Mouse (Mus musculus): ENCODE measurements around the gene Banf2. TPM values are rescaled to one million over a fixed set of nuclear protein-coding genes. Genes with fewer than 3 reads are reported as not detected.
A peak's percentile ranks its signal among the peaks of the same experiment; 100 is the strongest.

The Banf2 gene
- polyA plus RNA-seq, 1 experiment, result not detected

DNA sequence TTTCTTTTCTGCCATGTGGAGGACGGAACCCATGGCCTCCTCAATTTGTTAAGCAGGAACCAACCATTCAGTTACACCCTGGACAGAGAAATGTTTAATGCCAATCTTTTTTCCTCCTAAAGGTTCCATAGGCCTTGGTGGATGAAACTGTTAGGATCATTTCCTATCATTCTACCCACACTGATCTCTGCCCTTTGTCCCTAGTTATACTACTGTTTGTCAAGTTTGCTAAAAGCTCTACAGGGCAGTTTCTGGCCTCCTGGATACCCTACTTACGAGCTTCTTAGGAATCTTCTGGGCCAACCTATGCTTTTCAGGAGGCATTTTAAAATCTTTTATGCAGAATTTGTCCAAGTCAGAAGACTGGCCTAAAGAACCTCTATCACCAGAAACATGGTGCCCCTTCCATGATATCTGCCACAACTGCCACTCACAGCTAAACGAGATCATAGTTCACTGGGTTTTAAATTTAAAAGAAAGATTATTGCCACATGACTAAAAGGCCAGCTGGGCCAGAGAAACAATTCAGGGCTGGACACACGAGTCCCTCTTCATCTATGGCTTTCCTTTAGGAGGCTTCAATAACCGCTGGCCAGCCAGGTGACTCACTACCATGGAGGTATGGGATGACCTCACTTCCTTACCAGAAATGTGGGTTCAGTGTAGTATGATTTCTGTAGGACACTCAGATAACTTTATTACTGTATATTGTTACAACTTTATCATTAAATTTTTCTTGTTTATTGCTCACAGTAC is 30.5 kb upstream of the Banf2 start:
- TF ChIP-seq POLR2A (IDR thresholded peaks at IDR 0.05; ENCODE audit: low read depth, low read length) (no peak), CTCF (conservative IDR thresholded peaks at IDR 0.05; ENCODE audit: insufficient read depth, insufficient read length, low read depth, low read length) (no peak)
- Histone ChIP-seq H3K27ac (ENCODE audit: insufficient read depth, low read depth, low read length) (no peak overlapping the region), H3K4me1 (ENCODE audit: control insufficient read depth, insufficient read depth, low read length) (peaks cover 48% of the 10 kb centered on the region), H3K27me3 (replicated peaks; ENCODE audit: control insufficient read depth, insufficient read depth, low read length) (no peaks in the 10 kb centered on the region), H3K36me3 (ENCODE audit: control insufficient read depth, insufficient read depth, low read length) (no peaks in the 10 kb centered on the region), H3K4me3 (ENCODE audit: insufficient read depth, low read depth, low read length) (no peak overlapping the region)
- peak; percentile 27 for DNase-seq
- 71% methylated on average over 5 of the region's 5 CpGs for WGBS

DNA sequence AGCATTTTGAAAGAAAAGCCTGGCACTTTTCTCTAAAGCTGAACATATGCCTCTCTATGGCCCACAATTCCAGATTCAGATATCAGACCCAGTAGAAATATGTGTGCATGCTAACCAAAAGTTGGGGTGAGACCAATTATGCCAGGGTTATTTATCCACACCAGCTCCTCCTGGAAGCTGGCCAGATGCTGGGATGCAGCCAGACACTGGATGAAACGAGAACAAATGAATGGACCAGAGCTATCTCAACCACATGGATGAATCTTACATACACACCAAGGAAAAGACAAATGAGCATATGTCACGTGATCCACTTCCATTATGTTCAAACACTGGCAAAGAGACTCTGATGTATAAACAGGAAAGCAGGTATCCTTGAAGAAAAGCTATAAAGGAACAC is 29.3 kb upstream of the Banf2 start:
- WGBS, result 33% methylated on average over 2 of the region's 2 CpGs
- no peak for TF ChIP-seq POLR2A (IDR thresholded peaks at IDR 0.05; ENCODE audit: low read depth, low read length)
- TF ChIP-seq CTCF (conservative IDR thresholded peaks at IDR 0.05; ENCODE audit: insufficient read depth, insufficient read length, low read depth, low read length), result no peak
- DNase-seq, result peak; percentile 85
- Histone ChIP-seq H3K36me3 (ENCODE audit: control insufficient read depth, insufficient read depth, low read length) (no peaks in the 10 kb centered on the region), H3K27ac (ENCODE audit: insufficient read depth, low read depth, low read length) (no peak overlapping the region), H3K27me3 (replicated peaks; ENCODE audit: control insufficient read depth, insufficient read depth, low read length) (no peaks in the 10 kb centered on the region), H3K4me3 (ENCODE audit: insufficient read depth, low read depth, low read length) (no peak overlapping the region), H3K4me1 (ENCODE audit: control insufficient read depth, insufficient read depth, low read length) (peaks cover 48% of the 10 kb centered on the region)

DNA sequence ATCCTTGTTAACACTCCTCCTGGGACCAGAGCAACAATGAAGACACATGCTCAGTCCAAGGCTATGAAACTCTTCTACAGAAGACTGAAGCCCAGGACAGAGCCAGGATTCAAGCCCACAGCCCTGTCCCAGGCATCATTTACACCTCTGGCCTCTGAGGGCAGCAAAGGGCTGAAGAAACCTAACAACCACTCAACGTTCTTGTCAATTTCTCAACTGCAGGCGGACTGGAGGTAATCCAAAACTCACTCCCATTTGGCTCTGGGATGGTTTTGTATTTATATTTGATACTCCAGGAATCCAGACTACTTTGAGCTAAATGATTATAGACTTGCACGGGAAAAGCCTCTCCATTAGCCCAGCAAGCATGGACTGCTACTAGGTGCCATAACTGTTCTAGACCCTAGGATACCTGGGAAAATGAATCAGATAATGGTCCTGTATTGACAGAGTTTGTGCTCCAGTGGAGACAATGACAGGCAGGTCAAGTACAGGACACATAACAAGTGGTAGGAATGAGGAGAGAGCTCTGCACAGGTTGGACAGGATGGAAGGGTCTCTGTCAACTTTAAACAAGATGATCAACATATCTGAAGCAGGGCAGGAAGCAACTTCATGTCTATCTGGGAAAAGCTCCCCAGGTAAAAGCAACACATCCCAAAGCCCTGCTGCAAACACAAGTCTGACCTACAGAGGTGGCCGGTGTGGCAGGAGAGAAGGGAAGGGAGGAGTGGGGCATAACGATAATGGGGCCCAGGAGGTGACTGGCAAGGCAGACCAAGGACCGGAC is 27.5 kb upstream of the Banf2 start:
- H3K4me1 ChIP-seq (ENCODE audit: control insufficient read depth, insufficient read depth, low read length), result peaks cover 56% of the 10 kb centered on the region
- H3K27ac ChIP-seq (ENCODE audit: insufficient read depth, low read depth, low read length), result no peak overlapping the region
- DNase-seq, result no peak
- no peaks in the 10 kb centered on the region for H3K27me3 ChIP-seq (replicated peaks; ENCODE audit: control insufficient read depth, insufficient read depth, low read length)
- no peaks in the 10 kb centered on the region for H3K36me3 ChIP-seq (ENCODE audit: control insufficient read depth, insufficient read depth, low read length)
- no peak overlapping the region for H3K4me3 ChIP-seq (ENCODE audit: insufficient read depth, low read depth, low read length)
- TF ChIP-seq POLR2A (IDR thresholded peaks at IDR 0.05; ENCODE audit: low read depth, low read length), result no peak
- peak; percentile 28; the same call in 1 of the 2 replicates for TF ChIP-seq CTCF (conservative IDR thresholded peaks at IDR 0.05; ENCODE audit: insufficient read depth, insufficient read length, low read depth, low read length)
- 52% methylated on average over 6 of the region's 6 CpGs for WGBS

DNA sequence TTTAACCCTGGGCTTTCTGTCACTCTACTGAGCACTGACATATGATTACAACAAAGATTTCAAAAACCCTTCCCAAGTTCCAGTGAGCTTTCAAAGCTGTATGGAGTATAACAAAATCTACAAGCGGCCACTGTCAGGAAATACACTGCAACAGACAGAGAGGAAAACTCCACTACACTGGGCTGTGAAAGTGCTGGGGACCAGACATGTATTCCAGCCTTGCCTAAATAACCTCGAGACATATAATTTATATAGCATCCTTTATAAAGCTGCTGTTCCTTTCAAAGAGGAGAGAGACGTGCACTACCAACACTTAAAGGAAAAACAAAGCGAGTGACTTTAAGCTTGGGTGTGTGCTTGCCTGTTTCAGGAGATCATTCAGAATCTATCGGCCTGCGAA is 26.2 kb upstream of the Banf2 start:
- no peak for DNase-seq
- Histone ChIP-seq H3K4me1 (ENCODE audit: control insufficient read depth, insufficient read depth, low read length) (peaks cover 56% of the 10 kb centered on the region), H3K4me3 (ENCODE audit: insufficient read depth, low read depth, low read length) (no peak overlapping the region), H3K27me3 (replicated peaks; ENCODE audit: control insufficient read depth, insufficient read depth, low read length) (no peaks in the 10 kb centered on the region), H3K36me3 (ENCODE audit: control insufficient read depth, insufficient read depth, low read length) (no peaks in the 10 kb centered on the region), H3K27ac (ENCODE audit: insufficient read depth, low read depth, low read length) (no peak overlapping the region)
- 53% methylated on average over 6 of the region's 6 CpGs for WGBS
- no peak for TF ChIP-seq POLR2A (IDR thresholded peaks at IDR 0.05; ENCODE audit: low read depth, low read length)

DNA sequence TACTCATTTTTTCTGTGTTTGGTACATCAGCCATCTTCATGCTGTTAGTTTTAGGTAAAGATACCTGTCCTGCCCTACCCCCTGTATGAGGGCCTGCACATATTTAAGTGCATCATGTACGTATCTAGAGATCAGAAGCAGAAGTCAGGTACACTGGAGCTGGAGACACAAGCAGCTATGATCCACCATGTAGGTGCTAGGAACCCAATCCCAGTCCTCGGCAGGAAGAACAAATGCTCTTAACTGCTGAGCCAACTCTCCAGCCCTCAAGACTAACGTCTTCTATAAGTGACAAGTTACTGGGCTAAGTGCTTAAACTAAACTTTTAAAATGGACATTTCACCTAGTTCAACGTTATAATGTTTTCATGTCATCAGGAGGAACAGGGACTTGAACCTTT is 25.6 kb upstream of the Banf2 start:
- WGBS, result 77% methylated on average over 4 of the region's 4 CpGs
- no peak for DNase-seq
- no peak for TF ChIP-seq CTCF (conservative IDR thresholded peaks at IDR 0.05; ENCODE audit: insufficient read depth, insufficient read length, low read depth, low read length)
- TF ChIP-seq POLR2A (IDR thresholded peaks at IDR 0.05; ENCODE audit: low read depth, low read length), result no peak
- no peaks in the 10 kb centered on the region for H3K36me3 ChIP-seq (ENCODE audit: control insufficient read depth, insufficient read depth, low read length)
- no peaks in the 10 kb centered on the region for H3K27me3 ChIP-seq (replicated peaks; ENCODE audit: control insufficient read depth, insufficient read depth, low read length)
- H3K4me1 ChIP-seq (ENCODE audit: control insufficient read depth, insufficient read depth, low read length), result peaks cover 52% of the 10 kb centered on the region
- no peak overlapping the region for H3K27ac ChIP-seq (ENCODE audit: insufficient read depth, low read depth, low read length)
- H3K4me3 ChIP-seq (ENCODE audit: insufficient read depth, low read depth, low read length), result no peak overlapping the region

DNA sequence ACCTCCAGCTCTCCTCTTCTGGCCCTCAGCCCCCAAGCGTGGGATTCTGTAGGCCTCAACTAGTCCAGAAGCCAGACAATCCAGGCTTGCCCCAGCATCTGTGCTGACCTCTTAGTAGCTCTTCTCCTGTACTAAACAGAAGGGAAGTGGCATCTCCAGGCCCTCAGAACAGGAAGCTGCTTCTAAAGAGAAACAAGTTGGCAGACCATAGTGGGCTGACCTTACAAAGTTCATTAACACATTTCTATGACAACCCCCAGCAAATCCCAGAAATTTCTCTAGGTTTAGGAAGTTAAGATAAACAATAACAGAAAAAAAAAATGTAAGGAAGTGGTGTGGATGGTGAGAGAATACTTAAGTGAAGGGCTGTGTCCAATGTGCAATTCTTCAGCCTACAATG is 23.8 kb upstream of the Banf2 start:
- DNase-seq, result no peak
- H3K4me1 ChIP-seq (ENCODE audit: control insufficient read depth, insufficient read depth, low read length), result peaks cover 35% of the 10 kb centered on the region
- no peaks in the 10 kb centered on the region for H3K36me3 ChIP-seq (ENCODE audit: control insufficient read depth, insufficient read depth, low read length)
- WGBS, result 52% methylated on average over 1 of the region's 1 CpGs
- TF ChIP-seq POLR2A (IDR thresholded peaks at IDR 0.05; ENCODE audit: low read depth, low read length) (no peak), CTCF (conservative IDR thresholded peaks at IDR 0.05; ENCODE audit: insufficient read depth, insufficient read length, low read depth, low read length) (no peak)
- H3K4me3 ChIP-seq (ENCODE audit: insufficient read depth, low read depth, low read length), result no peak overlapping the region
- H3K27ac ChIP-seq (ENCODE audit: insufficient read depth, low read depth, low read length), result peak overlapping the region; percentile 73; the same call in 1 of the 2 replicates
- no peaks in the 10 kb centered on the region for H3K27me3 ChIP-seq (replicated peaks; ENCODE audit: control insufficient read depth, insufficient read depth, low read length)

DNA sequence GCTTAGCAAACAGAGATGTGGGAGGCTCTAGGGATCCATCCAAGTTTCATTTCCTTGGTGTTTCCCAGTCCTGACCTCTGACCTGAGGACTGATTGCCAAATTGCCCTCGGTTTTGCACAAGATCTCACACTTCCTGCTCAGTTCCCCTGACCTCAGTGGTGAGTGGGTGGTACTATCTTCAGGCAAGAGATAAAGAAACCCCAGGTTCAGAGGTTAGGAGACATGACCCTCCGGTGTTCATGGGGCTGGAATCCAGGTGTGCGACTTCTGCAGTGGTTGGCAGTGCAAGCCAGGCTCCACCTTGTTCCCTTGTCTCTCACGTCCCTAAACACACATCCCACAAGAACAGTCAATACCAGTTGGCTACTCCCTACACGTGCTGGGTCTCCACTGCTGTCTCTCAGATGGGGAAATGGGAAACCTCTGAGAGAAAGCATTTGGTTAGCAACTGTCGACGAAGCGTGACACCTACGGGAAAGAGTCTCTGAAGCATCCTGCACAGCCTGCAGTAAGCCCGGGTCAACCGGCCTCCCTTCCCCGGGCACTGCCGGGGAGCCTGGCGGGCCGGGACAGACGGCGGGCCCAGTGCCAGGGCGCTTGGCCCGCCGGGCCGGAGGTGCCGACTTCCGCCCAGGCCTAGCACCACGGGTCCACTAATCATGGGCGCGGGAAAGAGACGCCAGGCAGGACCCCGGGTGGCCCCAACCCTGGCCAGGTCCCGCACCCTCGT is 23.1 kb upstream of the Banf2 start:
- peaks cover 30% of the 10 kb centered on the region for H3K4me1 ChIP-seq (ENCODE audit: control insufficient read depth, insufficient read depth, low read length)
- peak overlapping the region; percentile 73 for H3K27ac ChIP-seq (ENCODE audit: insufficient read depth, low read depth, low read length)
- H3K27me3 ChIP-seq (replicated peaks; ENCODE audit: control insufficient read depth, insufficient read depth, low read length), result no peaks in the 10 kb centered on the region
- WGBS, result 2% methylated on average over 30 of the region's 30 CpGs
- DNase-seq, result peak; percentile 88
- H3K36me3 ChIP-seq (ENCODE audit: control insufficient read depth, insufficient read depth, low read length), result no peaks in the 10 kb centered on the region
- H3K4me3 ChIP-seq (ENCODE audit: insufficient read depth, low read depth, low read length), result peak overlapping the region; percentile 76
- TF ChIP-seq CTCF (conservative IDR thresholded peaks at IDR 0.05; ENCODE audit: insufficient read depth, insufficient read length, low read depth, low read length) (no peak), POLR2A (IDR thresholded peaks at IDR 0.05; ENCODE audit: low read depth, low read length) (no peak)
